Mouse (Mus musculus) heart, embryonic 11.5 days (tissue): ENCODE data around the gene Fgl2. TPM values are rescaled to one million over a fixed set of nuclear protein-coding genes. Genes with fewer than 3 reads are reported as not detected.

Source experiments
- ATAC-seq: fragments of 200-750 bp; cut with Nextera tagmentation; replicated peaks from 2 replicates; pipeline ENCODE4 v1.8.0; 2017; ENCODE audit warnings: moderate library complexity; ENCODE audit not compliant: insufficient number of reproducible peaks, low FRiP score, low TSS enrichment
- H3K27ac ChIP-seq: fragments of 300-500 bp; sonication (generic); 2 replicates; pipeline ENCODE4 v1.5.1; 2014; ENCODE audit warnings: mild to moderate bottlenecking, low read depth, low read length
- H3K27me3 ChIP-seq: fragments of 300-500 bp; sonication (generic); 2 replicates; pipeline ENCODE4 v1.6.1; 2014; ENCODE audit warnings: mild to moderate bottlenecking, low read length, mixed read lengths; ENCODE audit not compliant: control insufficient read depth, insufficient read depth
- H3K36me3 ChIP-seq: fragments of 300-500 bp; sonication (generic); 2 replicates; pipeline ENCODE4 v1.6.1; 2014; ENCODE audit warnings: mild to moderate bottlenecking, low read length, moderate library complexity, mixed read lengths; ENCODE audit not compliant: control insufficient read depth, insufficient read depth
- H3K4me1 ChIP-seq: fragments of 300-500 bp; sonication (generic); 2 replicates; pipeline ENCODE4 v1.6.1; 2014; ENCODE audit warnings: low read length; ENCODE audit not compliant: control insufficient read depth, insufficient read depth
- H3K4me2 ChIP-seq: fragments of 300-500 bp; sonication (generic); 2 replicates; pipeline ENCODE4 v1.6.1; 2014; ENCODE audit warnings: mild to moderate bottlenecking, moderate library complexity
- H3K4me3 ChIP-seq: fragments of 300-500 bp; sonication (generic); 2 replicates; pipeline ENCODE4 v1.5.1; 2014; ENCODE audit warnings: low read depth, low read length
- H3K9ac ChIP-seq: fragments of 300-500 bp; sonication (generic); 2 replicates; pipeline ENCODE4 v1.6.1; 2014; ENCODE audit warnings: mild to moderate bottlenecking, low read depth, low read length, moderate library complexity
- H3K9me3 ChIP-seq: fragments of 300-500 bp; sonication (generic); replicated peaks from 2 replicates; pipeline ENCODE4 v1.6.1; 2016; ENCODE audit warnings: low read length; ENCODE audit not compliant: control insufficient read depth
- WGBS: fragments of 180-500 bp; shearing (Covaris S2); extraction: QIAGEN DNeasy Blood & Tissue Kit; methylation state at CpG from one replicate; pipeline ENCODE4 v1.1.7; 2014; ENCODE audit not compliant: insufficient replicate concordance; 5-methylcytosine and 5-hydroxymethylcytosine counted together
- polyA plus RNA-seq: library from polyadenylated mRNA; unstranded; fragments of >200 nt; fragmentation: Nextera tagmentation; extraction: Ambion mirVana; gene quantifications from 2 replicates; pipeline ENCODE4 v1.2.1, GENCODE M21; 2014

The Fgl2 gene
- polyA plus RNA-seq, 1 experiment from 2014 or later, result 19.9 TPM

- Histone ChIP-seq H3K27ac (no peak overlapping the region), H3K9me3 (no peaks in the 10 kb centered on the region), H3K4me3 (no peak overlapping the region), H3K4me1 (no peaks in the 10 kb centered on the region), H3K4me2 (no peak overlapping the region), H3K27me3 (no peaks in the 10 kb centered on the region), H3K36me3 (no peaks in the 10 kb centered on the region), H3K9ac (no peak overlapping the region)
- ATAC-seq, result no peak
- WGBS, result 68% methylated on average over 4 of the region's 4 CpGs
Measured at GRCm38 (mm10) chr5:21418613-21419012, 46.2 kb downstream of the Fgl2 start.

- Histone ChIP-seq H3K9me3 (no peaks in the 10 kb centered on the region), H3K4me3 (no peak overlapping the region), H3K27me3 (no peaks in the 10 kb centered on the region), H3K4me2 (no peak overlapping the region), H3K27ac (no peak overlapping the region), H3K36me3 (no peaks in the 10 kb centered on the region), H3K4me1 (peaks cover 2% of the 10 kb centered on the region; the same call in 1 of the 2 replicates), H3K9ac (no peak overlapping the region)
- 17% methylated on average over 1 of the region's 1 CpGs for WGBS
- ATAC-seq, result no peak
Measured at GRCm38 (mm10) chr5:21420609-21421008, 48.2 kb downstream of the Fgl2 start.

- under 1% methylated on average over 68 of the region's 68 CpGs for WGBS
- peak within 1 kb of the TSS; percentile 64 for H3K27ac ChIP-seq
Measured at GRCm38 (mm10) chr5:21424614-21425602, 52.5 kb downstream of the Fgl2 start, which contains the start of the genes Ccdc146 and Fam185a. Ccdc146 (minus strand) TSS chr5:21424677. Fam185a (plus strand) TSS chr5:21424958.

GRCm38 (mm10) chr5:21426666-21427065 lies 54.2 kb downstream of the Fgl2 start:
- Histone ChIP-seq H3K9me3 (no peaks in the 10 kb centered on the region), H3K27ac (no peak overlapping the region), H3K4me1 (peaks cover 7% of the 10 kb centered on the region; the same call in 1 of the 2 replicates), H3K4me3 (no peak overlapping the region), H3K27me3 (no peaks in the 10 kb centered on the region), H3K36me3 (no peaks in the 10 kb centered on the region), H3K9ac (no peak overlapping the region), H3K4me2 (no peak overlapping the region)
- WGBS, result 92% methylated on average over 6 of the region's 6 CpGs
- no peak for ATAC-seq

More at GRCm38 (mm10) chr5:21424614-21425602, 52.5 kb downstream of the Fgl2 start, which contains the start of the genes Ccdc146 and Fam185a:
- Histone ChIP-seq H3K27me3 (no peaks in the 10 kb centered on the region), H3K36me3 (no peaks in the 10 kb centered on the region), H3K9me3 (no peaks in the 10 kb centered on the region), H3K9ac (peak within 1 kb of the TSS; percentile 81), H3K4me2 (peak within 1 kb of the TSS; percentile 98), H3K4me3 (peak within 1 kb of the TSS; percentile 89), H3K4me1 (peaks cover 7% of the 10 kb centered on the region; the same call in 1 of the 2 replicates)
- ATAC-seq, result peak; percentile 99

Other genes starting within 250 kb of the Fgl2 start
- gene Gsap, start 186.4 kb upstream of the Fgl2 start, polyA plus RNA-seq, result 0.39 and 1.4 TPM in 2 replicates
- gene Ccdc146, start 52.0 kb downstream of the Fgl2 start, polyA plus RNA-seq, result 2.2 TPM in 2 replicates
- gene Fam185a, start 52.3 kb downstream of the Fgl2 start, polyA plus RNA-seq, result 8.0 and 10.0 TPM in 2 replicates
- gene Lrrc17, start 170.9 kb downstream of the Fgl2 start, polyA plus RNA-seq, result 5.0 and 5.1 TPM in 2 replicates